Mouse (Mus musculus) lung, adult 2 months (tissue): ENCODE data around the gene Cpa1. TPM values are rescaled to one million over a fixed set of nuclear protein-coding genes. Genes with fewer than 3 reads are reported as not detected.

Experiments used
- DNase-seq: peaks from one replicate; pipeline ENCODE4 v3.0.0; 2022
- H3K4me1 ChIP-seq: fragments of 200-500 bp; 2 replicates; pipeline ENCODE4 v1.6.1; 2011; ENCODE audit warnings: low read length; ENCODE audit not compliant: control insufficient read depth, insufficient read depth
- H3K4me3 ChIP-seq: fragments of 200-500 bp; replicated peaks from 2 replicates; pipeline ENCODE3; 2011; ENCODE audit warnings: low read depth, mild to moderate bottlenecking, control low read depth, low read length; ENCODE audit errors: extremely low read depth
- CTCF ChIP-seq: fragments of 200-500 bp; IDR thresholded peaks from 2 replicates; pipeline ENCODE4 v1.5.1; 2011; ENCODE audit warnings: mild to moderate bottlenecking, low read length, control low read depth; ENCODE audit not compliant: insufficient read depth
- POLR2A ChIP-seq: fragments of 200-500 bp; IDR thresholded peaks from 2 replicates; pipeline ENCODE4 v1.6.1; 2011; ENCODE audit warnings: low read depth, mild to moderate bottlenecking, control low read depth, low read length, borderline replicate concordance; ENCODE audit errors: extremely low read depth
- WGBS: fragments of 180-500 bp; shearing (Covaris S2); methylation state at CpG from one replicate; pipeline ENCODE4 v1.1.7; 2018; 5-methylcytosine and 5-hydroxymethylcytosine counted together
- polyA plus RNA-seq: library from polyadenylated mRNA; depleted of rRNA; stranded (reverse); fragments of >200 nt; gene quantifications from 2 replicates; pipeline ENCODE4 v1.2.3, GENCODE M21; 2012; rRNA removed

Cpa1 gene
- polyA plus RNA-seq: 0.39 and 4.3 TPM in 2 replicates

DNA sequence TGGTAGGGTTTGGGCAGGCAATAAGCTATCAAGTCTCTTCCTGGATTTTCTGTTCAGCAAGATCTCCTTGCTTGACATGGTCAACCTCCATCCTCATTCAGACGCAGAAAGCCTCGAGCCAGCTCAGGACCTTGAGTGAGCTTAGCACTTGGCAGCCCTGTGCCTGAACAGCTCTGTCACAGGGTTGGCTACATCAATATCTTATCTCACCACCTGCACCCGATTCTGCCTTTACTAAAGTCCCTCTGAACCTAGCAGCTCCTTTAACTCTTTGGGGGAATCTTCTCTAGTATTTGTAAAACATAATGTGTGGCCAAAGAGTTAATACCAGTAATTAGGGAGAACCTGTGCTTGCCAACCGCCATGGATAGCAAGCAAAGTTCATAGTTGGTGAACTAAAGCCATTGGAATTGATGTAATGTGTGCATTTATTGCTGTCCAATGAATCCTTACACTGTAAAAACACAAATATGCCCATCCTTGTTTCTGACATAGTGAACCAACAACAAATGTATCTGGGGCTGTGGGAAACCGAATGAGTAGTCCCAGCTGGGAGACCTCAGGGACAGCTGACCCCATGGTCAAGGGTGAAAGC is at the start of gene Cpa1:
Cpa1 (plus strand) TSS at position 545 of the 595 bp plus-strand sequence.
- Histone ChIP-seq H3K4me3 (no peak within 1 kb of the TSS), H3K4me1 (peaks cover 2% of the 10 kb centered on the region)
- TF ChIP-seq POLR2A (no peak), CTCF (no peak)
- 87% methylated on average over 5 of the region's 5 CpGs for WGBS
- no peak for DNase-seq

DNA sequence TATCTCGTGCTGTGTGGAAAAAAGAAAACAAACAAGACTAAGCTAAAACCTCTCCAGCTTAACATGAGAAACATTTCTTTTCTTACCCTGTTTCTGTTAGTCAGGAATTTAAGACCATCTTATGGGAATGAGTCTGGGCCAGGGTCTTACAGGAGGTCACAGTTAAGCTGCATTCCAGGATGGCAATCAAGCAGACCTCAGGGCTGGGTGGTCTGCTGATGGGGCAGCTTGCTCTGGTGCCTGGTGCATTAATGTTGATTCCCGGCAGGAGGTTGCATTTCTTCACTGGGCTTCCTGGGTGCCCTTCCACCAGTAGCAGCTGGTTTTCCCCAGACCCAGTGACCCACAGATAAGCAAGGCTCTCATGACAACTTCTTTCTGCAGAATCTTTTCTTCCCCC is 49.2 kb upstream of the Cpa1 start:
- Histone ChIP-seq H3K4me3 (no peak overlapping the region), H3K4me1 (no peaks in the 10 kb centered on the region)
- no peak for DNase-seq
- TF ChIP-seq POLR2A (no peak), CTCF (no peak)
- WGBS: 52% methylated on average over 2 of the region's 2 CpGs

DNA sequence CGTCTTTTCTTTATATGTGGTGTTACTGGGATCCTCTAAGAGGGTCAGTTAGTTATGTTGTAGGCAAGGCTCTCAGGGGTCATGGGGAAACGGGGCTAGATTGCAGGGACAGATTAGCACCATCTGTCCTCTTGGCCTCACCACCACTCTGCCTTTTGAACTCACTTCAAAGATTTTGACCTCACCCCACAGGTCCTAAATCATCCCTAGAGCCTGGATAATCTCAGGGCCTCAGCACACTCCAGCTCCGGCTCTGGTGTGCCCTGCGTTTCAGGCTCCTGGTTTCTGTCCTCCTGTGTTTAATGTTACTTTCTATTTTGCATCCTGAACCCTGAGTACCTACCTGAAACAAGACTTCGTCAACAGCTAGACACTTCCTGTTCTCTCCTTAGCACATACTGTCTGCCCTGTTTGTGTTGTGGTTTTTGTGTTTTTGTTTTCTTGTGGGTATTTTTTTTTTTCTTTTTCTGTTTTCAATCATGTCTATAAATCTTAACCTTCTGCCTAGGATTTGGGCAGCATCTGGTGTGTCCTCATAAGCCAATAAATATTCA is 47.1 kb upstream of the Cpa1 start:
- H3K4me3 ChIP-seq: no peak overlapping the region
- WGBS: 66% methylated on average over 5 of the region's 5 CpGs
- TF ChIP-seq POLR2A (no peak), CTCF (no peak)
- DNase-seq: no peak
- no peaks in the 10 kb centered on the region for H3K4me1 ChIP-seq

DNA sequence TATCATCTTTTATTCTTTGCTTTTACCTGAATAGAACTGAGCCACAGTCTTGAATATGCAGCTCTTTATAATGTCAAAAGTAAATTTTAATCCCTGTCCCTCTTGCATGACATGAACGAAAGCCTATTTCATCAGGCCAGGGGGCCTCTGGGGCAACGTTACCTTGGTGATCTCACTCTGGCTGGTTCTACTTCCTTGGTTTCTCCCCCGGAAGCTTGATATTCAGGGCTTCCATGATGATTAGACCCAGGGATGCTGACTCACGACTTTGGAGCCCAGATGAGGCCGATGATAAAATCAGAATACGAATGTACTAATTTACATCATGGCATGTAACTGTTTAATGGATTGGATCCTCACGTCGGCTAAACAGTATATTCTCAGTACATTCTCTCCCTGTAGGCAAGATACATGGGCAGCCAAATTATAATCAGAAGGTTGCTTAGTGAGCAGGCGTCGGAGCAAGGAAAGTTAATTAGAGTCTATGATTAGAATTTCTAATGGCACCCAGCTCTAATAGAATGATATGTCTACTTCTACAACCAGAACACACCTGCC is 46.5 kb upstream of the Cpa1 start:
- Histone ChIP-seq H3K4me1 (no peaks in the 10 kb centered on the region), H3K4me3 (no peak overlapping the region)
- no peak for DNase-seq
- WGBS: 88% methylated on average over 10 of the region's 10 CpGs
- TF ChIP-seq CTCF (no peak), POLR2A (no peak)

DNA sequence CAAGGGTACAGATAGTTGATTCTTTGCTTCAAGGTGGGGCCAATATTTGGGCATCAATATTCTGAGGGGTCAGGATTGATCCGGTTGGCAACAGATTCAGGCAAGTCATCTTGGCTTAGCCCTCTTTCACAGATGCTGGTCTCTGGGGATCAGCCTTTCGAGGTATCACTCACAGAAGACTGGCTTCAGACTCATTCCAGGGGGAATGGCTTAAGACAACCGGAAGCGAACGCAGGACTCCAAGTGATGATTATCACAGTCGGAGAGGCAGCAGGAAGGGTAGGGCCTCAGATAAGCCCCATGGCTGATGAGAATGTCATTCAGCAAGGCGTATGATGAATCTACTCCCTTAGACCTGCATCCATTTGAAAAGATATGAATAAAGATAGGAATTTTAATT is 44.7 kb upstream of the Cpa1 start:
- H3K4me3 ChIP-seq: no peak overlapping the region
- DNase-seq: no peak
- H3K4me1 ChIP-seq: no peaks in the 10 kb centered on the region
- 56% methylated on average over 7 of the region's 7 CpGs for WGBS
- TF ChIP-seq POLR2A: no peak
- TF ChIP-seq CTCF: no peak

DNA sequence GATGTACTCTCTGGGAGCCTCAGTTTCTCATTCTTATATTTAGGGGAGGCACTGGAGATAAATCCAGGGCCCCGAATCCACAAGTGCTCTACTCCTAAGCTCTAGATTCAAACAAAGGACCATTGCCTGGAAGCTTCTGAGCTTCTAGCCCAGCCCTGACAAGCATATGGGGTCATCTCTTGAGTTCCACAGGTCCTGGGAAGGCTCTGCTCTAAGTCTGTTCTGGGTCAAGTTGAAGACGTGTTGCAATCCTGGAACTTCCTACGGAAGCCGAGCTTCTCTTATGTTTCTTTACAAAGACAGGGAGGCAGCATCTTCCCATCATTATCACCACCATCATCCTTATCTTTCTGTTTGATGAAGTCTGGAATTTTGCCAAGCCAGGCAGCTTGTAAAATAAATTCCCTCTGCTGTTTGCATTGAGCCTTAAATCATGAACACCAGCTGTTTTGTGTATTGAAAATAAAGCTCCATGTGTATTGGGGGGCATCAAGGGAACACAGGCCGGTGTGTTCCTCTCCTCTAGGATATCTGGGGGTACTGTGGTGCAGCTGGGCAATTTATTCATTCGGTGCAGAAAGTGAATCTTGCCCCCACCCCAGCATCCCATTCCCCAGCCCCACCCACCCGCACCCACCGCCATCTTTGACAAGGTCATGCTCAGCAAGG is 42.7 kb upstream of the Cpa1 start:
- 76% methylated on average over 8 of the region's 8 CpGs for WGBS
- Histone ChIP-seq H3K4me1 (no peaks in the 10 kb centered on the region), H3K4me3 (no peak overlapping the region)
- no peak for DNase-seq
- TF ChIP-seq CTCF (no peak), POLR2A (no peak)

DNA sequence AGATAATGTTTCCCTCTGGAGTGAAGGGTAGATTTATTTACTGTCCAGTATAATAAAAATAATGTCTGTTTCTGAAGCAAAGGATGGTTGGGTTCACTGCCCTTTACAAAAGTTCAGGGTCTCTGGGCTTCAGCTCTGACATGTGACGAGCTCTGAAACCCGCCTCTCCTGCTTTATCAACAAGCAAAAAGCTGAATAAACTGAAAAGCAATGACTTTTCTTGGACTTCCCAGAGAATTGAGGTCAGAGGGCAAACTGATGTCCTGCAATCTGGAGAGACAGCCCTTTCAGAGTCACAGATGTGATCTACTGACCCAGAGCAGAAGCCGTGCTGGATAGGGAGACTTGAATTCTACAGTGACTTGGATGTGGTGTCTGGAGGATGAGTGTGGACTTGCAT is 39.0 kb upstream of the Cpa1 start:
- no peak for DNase-seq
- no peak overlapping the region for H3K4me3 ChIP-seq
- TF ChIP-seq CTCF (no peak), POLR2A (no peak)
- WGBS: 74% methylated on average over 3 of the region's 3 CpGs
- no peaks in the 10 kb centered on the region for H3K4me1 ChIP-seq

DNA sequence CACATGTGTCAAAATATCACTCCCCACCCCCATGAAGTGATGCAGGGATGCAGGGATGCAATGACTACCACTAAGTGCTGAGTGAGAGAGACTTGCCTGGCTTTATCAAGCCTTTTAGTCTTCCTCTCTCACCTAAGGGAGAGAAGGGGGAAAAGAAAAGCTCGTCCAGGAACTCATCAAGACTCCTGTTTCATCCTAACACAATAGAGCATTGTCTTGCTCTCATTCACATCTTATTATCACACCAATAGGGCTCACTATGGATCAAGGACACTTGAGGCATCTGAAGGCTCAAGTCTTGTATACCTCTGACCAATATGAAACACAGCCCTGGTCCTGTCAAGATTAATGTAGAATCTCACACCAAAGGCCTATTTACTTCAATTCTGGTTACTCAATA is 38.0 kb upstream of the Cpa1 start:
- H3K4me3 ChIP-seq: no peak overlapping the region
- DNase-seq: no peak
- TF ChIP-seq CTCF (no peak), POLR2A (no peak)
- H3K4me1 ChIP-seq: no peaks in the 10 kb centered on the region
- 90% methylated on average over 1 of the region's 1 CpGs for WGBS

DNA sequence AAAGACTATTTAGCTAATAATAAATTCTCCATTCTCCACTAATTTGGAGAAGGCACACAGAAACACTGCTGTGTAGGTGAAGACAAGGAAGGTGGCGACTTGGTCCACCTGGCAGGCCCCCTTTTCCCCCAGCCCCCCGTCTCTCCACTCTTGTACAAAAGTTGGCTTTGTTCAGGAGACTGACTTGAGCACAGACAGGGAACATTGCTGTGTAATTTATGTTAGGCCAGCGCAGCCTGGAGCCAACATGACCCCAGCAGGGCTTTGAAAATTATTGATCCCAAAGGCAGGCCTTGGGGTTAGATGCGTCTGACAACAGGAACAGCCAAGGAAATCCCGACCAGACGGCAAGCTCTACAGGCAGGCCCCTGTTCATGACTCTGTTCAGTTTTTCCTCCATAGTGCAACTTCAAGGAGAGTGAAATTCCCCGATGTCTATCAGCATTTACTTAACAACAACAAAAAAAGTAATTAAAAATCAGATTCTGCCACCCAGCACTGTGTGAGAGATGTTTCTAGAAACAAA is 34.6 kb upstream of the Cpa1 start:
- Histone ChIP-seq H3K4me3 (no peak overlapping the region), H3K4me1 (no peaks in the 10 kb centered on the region)
- WGBS: 83% methylated on average over 7 of the region's 7 CpGs
- TF ChIP-seq POLR2A (no peak), CTCF (no peak)
- DNase-seq: no peak

DNA sequence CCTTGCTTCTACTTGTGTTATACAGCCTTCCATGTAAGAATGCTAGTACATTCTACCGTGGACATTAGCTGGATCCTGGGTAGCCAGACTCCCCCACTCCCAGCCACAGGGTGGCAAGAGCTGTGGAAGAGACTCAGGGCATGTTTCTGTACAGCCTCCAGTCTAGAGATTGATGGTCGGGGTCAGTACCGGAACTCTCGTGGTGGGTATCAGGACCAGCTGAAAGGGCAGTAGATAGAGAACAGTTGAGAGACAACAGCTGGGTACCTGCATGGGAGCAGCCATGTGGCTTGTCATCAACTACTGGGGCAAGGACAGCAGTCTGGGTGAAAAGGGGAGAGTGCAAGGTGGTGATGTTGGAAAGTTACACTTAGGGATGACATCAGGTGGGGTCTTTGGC is 33.9 kb upstream of the Cpa1 start:
- TF ChIP-seq CTCF: no peak
- TF ChIP-seq POLR2A: no peak
- 90% methylated on average over 4 of the region's 4 CpGs for WGBS
- H3K4me1 ChIP-seq: no peaks in the 10 kb centered on the region
- no peak overlapping the region for H3K4me3 ChIP-seq
- DNase-seq: no peak
